Mouse (Mus musculus): ENCODE measurements around the gene Rbbp8nl. TPM values are rescaled to one million over a fixed set of nuclear protein-coding genes. Genes with fewer than 3 reads are reported as not detected.

Gene Rbbp8nl
- polyA plus RNA-seq, 1 experiment from 2014 or later = 1.5 TPM

DNA sequence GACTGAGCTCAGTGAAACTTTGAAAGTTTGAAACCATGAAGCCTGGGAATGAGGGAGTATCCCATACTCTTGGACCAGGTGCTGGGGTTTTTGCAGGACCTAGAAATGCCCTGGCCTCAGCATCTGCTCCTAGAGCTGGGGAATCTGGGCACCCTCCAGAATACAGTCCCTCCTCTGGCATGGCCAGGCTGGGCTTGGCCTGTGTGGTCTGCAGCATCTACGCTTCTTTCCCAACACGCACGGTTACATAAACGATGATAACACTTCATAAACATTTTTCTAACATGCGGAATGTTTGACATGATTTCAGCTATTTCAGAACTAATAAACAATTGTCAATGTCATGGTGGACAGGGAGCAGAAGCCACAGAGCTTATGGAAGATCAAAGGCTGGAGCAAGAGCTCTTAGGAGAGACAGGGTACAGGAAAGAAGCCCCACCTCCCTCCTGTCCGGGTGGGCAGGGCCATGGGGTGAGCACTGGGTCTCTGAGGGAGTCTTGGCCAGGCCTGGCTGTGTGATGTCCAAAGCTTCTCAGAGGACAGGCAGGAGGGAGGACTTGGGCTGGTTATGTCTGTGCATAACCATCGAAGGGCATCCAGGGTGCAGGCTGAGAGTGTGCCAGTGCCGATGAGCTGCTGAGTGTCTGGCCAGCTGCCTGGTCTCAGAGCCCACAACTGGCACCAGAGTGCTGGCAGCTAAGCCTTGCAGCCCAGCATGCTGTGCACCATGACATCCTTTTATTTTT, 16.9 kb upstream of the Rbbp8nl start:
- no peaks in the 10 kb centered on the region for H3K9me3 ChIP-seq (replicated peaks)
- H3K27me3 ChIP-seq = no peaks in the 10 kb centered on the region
- no peak overlapping the region for H3K27ac ChIP-seq (replicated peaks)
- H3K9ac ChIP-seq = no peak overlapping the region
- 76% methylated on average over 8 of the region's 8 CpGs for WGBS
- no peak for ATAC-seq (ENCODE audit: insufficient number of reproducible peaks, low FRiP score, low TSS enrichment, low read depth)
- H3K4me3 ChIP-seq (replicated peaks) = no peak overlapping the region
- no peaks in the 10 kb centered on the region for H3K4me1 ChIP-seq
- no peak overlapping the region for H3K4me2 ChIP-seq (replicated peaks)
- no peaks in the 10 kb centered on the region for H3K36me3 ChIP-seq

DNA sequence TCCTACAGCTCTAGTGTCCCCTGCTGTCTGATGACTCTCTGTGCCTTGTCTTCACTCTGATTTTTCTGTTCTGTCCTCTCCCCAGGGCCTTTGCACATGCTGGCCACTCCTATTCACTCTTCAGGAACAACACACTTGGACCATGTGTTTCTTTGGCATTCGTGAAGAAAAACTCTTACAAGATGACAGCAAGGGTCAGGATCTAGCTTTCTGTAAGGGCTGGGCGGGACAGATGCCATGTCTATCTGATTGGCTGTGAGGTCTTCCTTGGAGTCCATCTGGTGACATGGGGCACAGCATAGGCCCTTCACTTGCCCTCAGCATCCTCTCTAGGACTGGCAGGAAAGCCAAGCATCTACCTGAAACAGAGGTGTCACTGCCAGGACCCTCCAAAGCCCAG, 16.3 kb upstream of the Rbbp8nl start:
- no peak overlapping the region for H3K27ac ChIP-seq (replicated peaks)
- H3K4me3 ChIP-seq (replicated peaks) = no peak overlapping the region

GRCm38 (mm10) chr2:180305490-180305889, 15.8 kb upstream of the Rbbp8nl start:
- Histone ChIP-seq H3K9ac (no peak overlapping the region), H3K27ac (replicated peaks) (no peak overlapping the region), H3K36me3 (no peaks in the 10 kb centered on the region), H3K4me2 (replicated peaks) (no peak overlapping the region), H3K4me1 (no peaks in the 10 kb centered on the region), H3K4me3 (replicated peaks) (no peak overlapping the region), H3K27me3 (no peaks in the 10 kb centered on the region), H3K9me3 (replicated peaks) (no peaks in the 10 kb centered on the region)
- WGBS = 70% methylated on average over 3 of the region's 3 CpGs
- ATAC-seq (ENCODE audit: insufficient number of reproducible peaks, low FRiP score, low TSS enrichment, low read depth) = no peak

More for the DNA sequence above, 16.3 kb upstream of the Rbbp8nl start:
- no peak overlapping the region for H3K9ac ChIP-seq
- no peak overlapping the region for H3K4me2 ChIP-seq (replicated peaks)
- no peaks in the 10 kb centered on the region for H3K36me3 ChIP-seq
- H3K27me3 ChIP-seq = no peaks in the 10 kb centered on the region
- no peak for ATAC-seq (ENCODE audit: insufficient number of reproducible peaks, low FRiP score, low TSS enrichment, low read depth)
- WGBS = 76% methylated on average over 2 of the region's 2 CpGs
- H3K9me3 ChIP-seq (replicated peaks) = no peaks in the 10 kb centered on the region
- H3K4me1 ChIP-seq = no peaks in the 10 kb centered on the region

- no peaks in the 10 kb centered on the region for H3K9me3 ChIP-seq (replicated peaks)
- H3K27ac ChIP-seq (replicated peaks) = no peak overlapping the region
- H3K4me1 ChIP-seq = no peaks in the 10 kb centered on the region
- no peak for ATAC-seq (ENCODE audit: insufficient number of reproducible peaks, low FRiP score, low TSS enrichment, low read depth)
- no peaks in the 10 kb centered on the region for H3K27me3 ChIP-seq
- H3K4me2 ChIP-seq (replicated peaks) = no peak overlapping the region
- no peak overlapping the region for H3K4me3 ChIP-seq (replicated peaks)
- no peaks in the 10 kb centered on the region for H3K36me3 ChIP-seq
- WGBS = 55% methylated on average over 4 of the region's 4 CpGs
- no peak overlapping the region for H3K9ac ChIP-seq
These were observed 14.9 kb upstream of the Rbbp8nl start for GRCm38 (mm10) chr2:180304554-180304953.

- H3K4me2 ChIP-seq (replicated peaks) = no peak overlapping the region
- no peaks in the 10 kb centered on the region for H3K27me3 ChIP-seq
- 84% methylated on average over 12 of the region's 12 CpGs for whole genome bisulfite sequencing
- no peak overlapping the region for H3K9ac ChIP-seq
- H3K4me1 ChIP-seq = no peaks in the 10 kb centered on the region
- no peaks in the 10 kb centered on the region for H3K36me3 ChIP-seq
- H3K27ac ChIP-seq (replicated peaks) = no peak overlapping the region
- no peak overlapping the region for H3K4me3 ChIP-seq (replicated peaks)
- no peaks in the 10 kb centered on the region for H3K9me3 ChIP-seq (replicated peaks)
- no peak for ATAC-seq (ENCODE audit: insufficient number of reproducible peaks, low FRiP score, low TSS enrichment, low read depth)
These were observed 13.8 kb upstream of the Rbbp8nl start for GRCm38 (mm10) chr2:180303468-180303867.

- Histone ChIP-seq H3K36me3 (no peaks in the 10 kb centered on the region), H3K4me1 (no peaks in the 10 kb centered on the region), H3K4me2 (replicated peaks) (no peak overlapping the region), H3K9me3 (replicated peaks) (no peaks in the 10 kb centered on the region), H3K4me3 (replicated peaks) (no peak overlapping the region), H3K27me3 (no peaks in the 10 kb centered on the region), H3K27ac (replicated peaks) (no peak overlapping the region), H3K9ac (no peak overlapping the region)
- WGBS = 73% methylated on average over 4 of the region's 4 CpGs
- ATAC-seq (ENCODE audit: insufficient number of reproducible peaks, low FRiP score, low TSS enrichment, low read depth) = no peak
These were observed 12.5 kb upstream of the Rbbp8nl start for GRCm38 (mm10) chr2:180302201-180302600.

DNA sequence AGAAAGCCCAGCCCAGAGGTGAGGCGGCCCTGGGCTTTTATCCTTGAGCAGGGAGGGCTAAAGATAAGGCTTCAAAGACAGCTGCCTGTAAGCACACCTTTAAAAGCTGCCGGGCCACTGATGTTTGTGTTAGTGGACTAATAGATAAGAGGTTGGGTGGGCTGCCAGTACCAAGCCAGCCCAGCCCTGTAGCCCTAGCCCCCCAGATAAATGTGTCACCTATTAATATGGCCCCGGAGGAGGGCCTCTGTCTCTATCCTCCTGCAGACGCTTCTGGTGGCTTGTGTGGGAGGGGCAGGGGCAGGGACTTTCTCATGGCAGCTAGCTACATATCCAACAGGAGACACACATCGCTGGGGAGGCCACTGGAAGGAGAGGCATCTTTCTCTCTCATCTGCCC, 11.1 kb upstream of the Rbbp8nl start:
- Histone ChIP-seq H3K4me2 (replicated peaks) (no peak overlapping the region), H3K27ac (replicated peaks) (no peak overlapping the region), H3K4me3 (replicated peaks) (no peak overlapping the region), H3K9ac (no peak overlapping the region), H3K9me3 (replicated peaks) (no peaks in the 10 kb centered on the region), H3K4me1 (no peaks in the 10 kb centered on the region), H3K36me3 (no peaks in the 10 kb centered on the region), H3K27me3 (no peaks in the 10 kb centered on the region)
- 48% methylated on average over 5 of the region's 5 CpGs for WGBS
- no peak for ATAC-seq (ENCODE audit: insufficient number of reproducible peaks, low FRiP score, low TSS enrichment, low read depth)

DNA sequence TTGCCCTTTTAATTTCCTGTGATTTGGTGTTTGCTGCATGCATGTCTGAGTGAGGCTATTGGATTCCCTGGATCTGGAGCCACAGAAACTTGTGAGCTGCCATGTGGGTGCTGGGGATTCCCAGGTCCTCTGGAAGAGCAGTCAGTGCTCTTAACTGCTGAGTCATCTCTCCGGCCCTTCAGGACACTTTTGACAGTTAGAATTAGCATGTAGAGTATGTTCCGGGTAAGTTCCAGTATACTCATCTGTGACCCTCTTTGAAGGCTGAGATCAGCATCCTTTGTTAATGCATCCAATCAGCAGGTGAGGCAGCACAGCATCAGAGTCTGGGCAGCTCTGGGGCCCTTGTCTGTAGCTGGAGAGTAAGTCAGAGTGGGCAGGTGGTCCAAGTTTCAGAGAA, 10.6 kb upstream of the Rbbp8nl start:
- H3K36me3 ChIP-seq = no peaks in the 10 kb centered on the region
- H3K27me3 ChIP-seq = no peaks in the 10 kb centered on the region
- H3K9ac ChIP-seq = no peak overlapping the region
- WGBS = 60% methylated on average over 2 of the region's 2 CpGs
- no peaks in the 10 kb centered on the region for H3K4me1 ChIP-seq
- H3K27ac ChIP-seq (replicated peaks) = no peak overlapping the region
- no peak overlapping the region for H3K4me2 ChIP-seq (replicated peaks)
- H3K4me3 ChIP-seq (replicated peaks) = no peak overlapping the region
- no peaks in the 10 kb centered on the region for H3K9me3 ChIP-seq (replicated peaks)
- no peak for ATAC-seq (ENCODE audit: insufficient number of reproducible peaks, low FRiP score, low TSS enrichment, low read depth)

DNA sequence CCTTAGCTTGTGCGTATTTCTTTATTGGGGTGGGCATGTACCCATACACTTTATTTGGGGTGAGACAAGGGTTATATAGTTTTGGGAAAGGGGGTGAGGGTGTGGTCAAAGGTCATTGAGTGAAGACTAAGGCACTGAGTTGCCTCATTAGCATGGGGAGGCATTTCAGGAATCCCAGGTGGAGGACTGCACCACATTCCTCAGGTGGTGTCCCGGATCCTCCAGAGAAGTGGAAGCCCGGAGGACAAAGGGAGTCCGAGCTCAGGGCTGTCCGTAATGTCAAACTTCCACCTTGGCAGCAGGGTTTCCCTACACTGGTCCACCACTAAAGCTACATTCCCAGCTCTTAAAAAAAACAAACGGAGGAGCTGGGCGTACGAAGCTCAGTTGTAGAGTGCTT, 3.2 kb upstream of the Rbbp8nl start:
- Histone ChIP-seq H3K27ac (replicated peaks) (no peak overlapping the region), H3K36me3 (no peaks in the 10 kb centered on the region), H3K4me2 (replicated peaks) (no peak overlapping the region), H3K4me3 (replicated peaks) (no peak overlapping the region), H3K9ac (no peak overlapping the region), H3K4me1 (0 out of 2 replicates have a peak, but pooled peaks cover 3% of the 10 kb centered on the region), H3K9me3 (replicated peaks) (no peaks in the 10 kb centered on the region), H3K27me3 (no peaks in the 10 kb centered on the region)
- ATAC-seq (ENCODE audit: insufficient number of reproducible peaks, low FRiP score, low TSS enrichment, low read depth) = no peak
- 61% methylated on average over 8 of the region's 8 CpGs for whole genome bisulfite sequencing

DNA sequence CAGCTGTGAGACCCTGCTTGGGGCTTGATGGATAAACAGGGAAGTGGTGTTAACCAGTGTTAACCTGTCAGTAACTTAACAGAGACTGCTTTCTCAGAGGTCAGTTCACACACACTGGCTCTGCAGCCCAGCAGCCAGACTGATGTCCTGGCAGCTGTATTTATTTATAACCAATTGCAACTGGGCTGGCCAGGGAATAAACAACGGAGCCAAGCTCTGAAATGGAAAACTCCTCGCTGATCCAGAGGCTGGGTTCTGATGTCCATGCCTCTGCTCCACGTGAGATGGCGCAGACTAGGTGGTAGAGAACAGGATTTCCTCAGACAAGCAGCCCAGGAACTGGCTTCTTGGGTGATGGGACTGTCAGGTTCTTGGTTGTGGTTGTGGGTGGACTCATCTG, 2.3 kb upstream of the Rbbp8nl start:
- ATAC-seq (ENCODE audit: insufficient number of reproducible peaks, low FRiP score, low TSS enrichment, low read depth) = no peak
- no peak overlapping the region for H3K9ac ChIP-seq
- no peak overlapping the region for H3K27ac ChIP-seq (replicated peaks)
- WGBS = 67% methylated on average over 4 of the region's 4 CpGs
- no peaks in the 10 kb centered on the region for H3K36me3 ChIP-seq
- 0 out of 2 replicates have a peak, but pooled peaks cover 3% of the 10 kb centered on the region for H3K4me1 ChIP-seq
- H3K4me3 ChIP-seq (replicated peaks) = no peak overlapping the region
- H3K27me3 ChIP-seq = no peaks in the 10 kb centered on the region
- H3K9me3 ChIP-seq (replicated peaks) = no peaks in the 10 kb centered on the region
- no peak overlapping the region for H3K4me2 ChIP-seq (replicated peaks)

GRCm38 (mm10) chr2:180291566-180291965, 1.9 kb upstream of the Rbbp8nl start:
- H3K9me3 ChIP-seq (replicated peaks) = no peaks in the 10 kb centered on the region
- 58% methylated on average over 5 of the region's 5 CpGs for WGBS
- no peak overlapping the region for H3K4me2 ChIP-seq (replicated peaks)
- no peaks in the 10 kb centered on the region for H3K27me3 ChIP-seq
- H3K4me1 ChIP-seq = 0 out of 2 replicates have a peak, but pooled peaks cover 3% of the 10 kb centered on the region
- H3K4me3 ChIP-seq (replicated peaks) = no peak overlapping the region
- H3K36me3 ChIP-seq = no peaks in the 10 kb centered on the region
- ATAC-seq (ENCODE audit: insufficient number of reproducible peaks, low FRiP score, low TSS enrichment, low read depth) = no peak
- no peak overlapping the region for H3K9ac ChIP-seq
- no peak overlapping the region for H3K27ac ChIP-seq (replicated peaks)

GRCm38 (mm10) chr2:180290503-180290902, 824 bp upstream of the Rbbp8nl start:
- no peak for ATAC-seq (ENCODE audit: insufficient number of reproducible peaks, low FRiP score, low TSS enrichment, low read depth)
- H3K4me3 ChIP-seq (replicated peaks) = no peak overlapping the region
- H3K9me3 ChIP-seq (replicated peaks) = no peaks in the 10 kb centered on the region
- H3K4me2 ChIP-seq (replicated peaks) = no peak overlapping the region
- H3K27me3 ChIP-seq = no peaks in the 10 kb centered on the region
- 40% methylated on average over 6 of the region's 6 CpGs for WGBS
- H3K36me3 ChIP-seq = no peaks in the 10 kb centered on the region
- H3K4me1 ChIP-seq = 0 out of 2 replicates have a peak, but pooled peaks cover 3% of the 10 kb centered on the region
- H3K27ac ChIP-seq (replicated peaks) = no peak overlapping the region; the same call in 1 of the 2 replicates
- H3K9ac ChIP-seq = no peak overlapping the region
